Mouse (Mus musculus): ENCODE results near the gene Btnl10. TPM values are rescaled to one million over a fixed set of nuclear protein-coding genes. Genes with fewer than 3 reads are reported as not detected.

Gene Btnl10
- not detected for polyA plus RNA-seq (2012; fragmentation: generic; extraction: Trizol)

DNA sequence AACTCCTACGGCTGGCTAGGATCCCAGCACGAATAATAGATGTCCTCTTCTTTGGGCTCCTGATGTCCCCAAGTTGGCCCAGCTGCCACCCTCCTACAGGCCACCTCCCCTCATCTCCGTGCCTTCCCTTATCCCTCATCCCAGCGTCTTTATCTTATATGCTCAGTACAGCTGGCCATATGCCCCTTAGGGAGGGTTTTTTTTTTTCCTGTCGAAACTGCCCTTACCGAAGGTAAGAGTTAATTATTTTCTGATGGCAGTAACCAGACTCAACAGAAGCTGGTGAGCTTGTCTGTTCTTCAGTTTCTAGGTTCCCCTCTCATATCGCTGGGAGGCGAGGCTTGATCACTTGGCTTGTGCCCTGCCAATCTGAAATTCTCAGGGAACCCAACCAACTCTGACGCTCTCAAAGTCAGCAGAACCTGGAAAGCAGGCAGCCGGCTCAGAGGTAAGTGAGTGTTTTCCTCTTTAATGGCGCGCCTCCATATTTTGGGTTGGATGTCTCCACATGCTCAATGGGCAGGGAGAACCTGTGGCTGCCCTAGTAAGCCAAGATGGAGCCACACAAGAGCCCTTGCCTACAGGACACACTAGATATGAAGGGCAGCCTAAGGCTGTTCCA, at the start of gene Btnl10:
Gene Btnl10 (plus strand): TSS at position 164 of the 622 bp plus-strand sequence.
- H3K27me3 ChIP-seq (ENCODE audit: control insufficient read depth, insufficient read depth, insufficient read length), result peaks cover 20% of the 10 kb centered on the region
- H3K79me2 ChIP-seq (ENCODE audit: control insufficient read depth, insufficient read depth), result no peaks in the 10 kb centered on the region
- no peak within 1 kb of the TSS for H3K4me2 ChIP-seq (ENCODE audit: low read depth)
- no peaks in the 10 kb centered on the region for H3K36me3 ChIP-seq (ENCODE audit: control insufficient read depth, insufficient read depth)
- TF ChIP-seq MYOD1 (IDR thresholded peaks at IDR 0.05; ENCODE audit: control insufficient read depth in 1 of 3, insufficient read length in 2 of 3, low read depth in 2 of 3) (no peak), E2F4 (IDR thresholded peaks at IDR 0.05; ENCODE audit: insufficient read depth) (no peak), CEBPB (IDR thresholded peaks at IDR 0.05; ENCODE audit: insufficient read depth, poor library complexity, severe bottlenecking) (no peak), SRF (IDR thresholded peaks at IDR 0.05; ENCODE audit: control insufficient read depth, insufficient read length, low read depth) (no peak), REST (IDR thresholded peaks at IDR 0.05; ENCODE audit: insufficient read depth, insufficient read length) (no peak), TCF3 (IDR thresholded peaks at IDR 0.05; ENCODE audit: insufficient read length, low read depth) (no peak), MAX (IDR thresholded peaks at IDR 0.05; ENCODE audit: low read depth) (no peak), POLR2A (IDR thresholded peaks at IDR 0.05; ENCODE audit: insufficient read length, low read depth) (no peak), MYOG (IDR thresholded peaks at IDR 0.05; ENCODE audit: control insufficient read depth in 1 of 3, insufficient read depth in 1 of 3, insufficient read length in 2 of 3, low read depth in 2 of 3) (no peak), POLR2AphosphoS2 (IDR thresholded peaks at IDR 0.05; ENCODE audit: insufficient read length, low read depth) (no peak), TCF12 (IDR thresholded peaks at IDR 0.05; ENCODE audit: insufficient read depth, poor library complexity, severe bottlenecking) (no peak), USF1 (IDR thresholded peaks at IDR 0.05; ENCODE audit: low read depth) (no peak)
- H3ac ChIP-seq (ENCODE audit: control insufficient read depth, insufficient read length), result no peak within 1 kb of the TSS
- H3K4me3 ChIP-seq, result no peak within 1 kb of the TSS

DNA sequence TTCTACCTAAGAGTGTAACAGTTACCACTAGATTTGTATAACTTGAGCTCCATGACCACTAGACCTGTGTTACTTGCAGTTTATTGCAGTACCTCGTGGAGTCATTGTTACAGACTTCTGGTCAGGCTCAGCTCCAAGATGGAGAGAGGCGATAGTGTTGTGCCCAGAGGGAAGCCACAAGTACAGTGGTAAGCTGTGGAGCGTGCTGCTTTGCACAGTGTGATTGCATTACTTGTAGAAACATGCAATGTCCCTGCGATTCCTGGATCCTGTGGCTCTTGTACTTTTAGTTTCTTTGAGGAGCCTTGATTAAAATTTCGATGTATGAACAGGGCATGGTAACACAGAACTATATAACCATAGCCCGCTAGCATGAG, 49.8 kb upstream of the Btnl10 start:
- Histone ChIP-seq H3K27me3 (ENCODE audit: control insufficient read depth, insufficient read depth, insufficient read length) (no peaks in the 10 kb centered on the region), H3K79me2 (ENCODE audit: control insufficient read depth, insufficient read depth) (no peaks in the 10 kb centered on the region), H3K4me3 (peak overlapping the region; percentile 53), H3K36me3 (ENCODE audit: control insufficient read depth, insufficient read depth) (no peaks in the 10 kb centered on the region), H3ac (ENCODE audit: control insufficient read depth, insufficient read length) (peak overlapping the region; percentile 7), H3K4me2 (ENCODE audit: low read depth) (peak overlapping the region; percentile 79)
- TF ChIP-seq TCF12 (IDR thresholded peaks at IDR 0.05; ENCODE audit: insufficient read depth, poor library complexity, severe bottlenecking), result no peak
- no peak for TF ChIP-seq CEBPB (IDR thresholded peaks at IDR 0.05; ENCODE audit: insufficient read depth, poor library complexity, severe bottlenecking)
- no peak for TF ChIP-seq MYOG (IDR thresholded peaks at IDR 0.05; ENCODE audit: control insufficient read depth in 1 of 3, insufficient read depth in 1 of 3, insufficient read length in 2 of 3, low read depth in 2 of 3)
- no peak for TF ChIP-seq REST (IDR thresholded peaks at IDR 0.05; ENCODE audit: insufficient read depth, insufficient read length)
- TF ChIP-seq TCF3 (IDR thresholded peaks at IDR 0.05; ENCODE audit: insufficient read length, low read depth), result no peak

DNA sequence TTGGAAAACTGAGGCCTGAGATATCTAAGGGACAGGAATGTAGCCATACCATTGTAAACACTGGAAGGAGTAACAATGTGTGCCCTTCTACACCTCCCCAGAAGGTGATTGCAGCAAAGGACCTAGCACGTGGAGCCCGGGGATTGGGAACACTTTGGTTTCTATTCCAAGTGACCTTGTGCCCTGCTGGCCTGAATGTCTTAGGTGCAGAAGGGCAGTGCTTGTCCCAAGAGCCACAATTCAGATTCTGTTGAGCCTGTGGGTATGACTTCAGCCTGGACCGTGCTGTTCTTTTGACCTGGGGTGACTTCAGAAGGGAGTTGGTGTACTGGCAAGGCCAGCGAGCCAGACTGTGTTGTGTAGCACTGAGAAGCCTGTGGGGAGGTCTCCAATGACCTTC, 46.7 kb upstream of the Btnl10 start:
- Histone ChIP-seq H3K4me3 (no peak overlapping the region), H3ac (ENCODE audit: control insufficient read depth, insufficient read length) (no peak overlapping the region), H3K79me2 (ENCODE audit: control insufficient read depth, insufficient read depth) (no peaks in the 10 kb centered on the region), H3K36me3 (ENCODE audit: control insufficient read depth, insufficient read depth) (no peaks in the 10 kb centered on the region), H3K4me2 (ENCODE audit: low read depth) (no peak overlapping the region), H3K27me3 (ENCODE audit: control insufficient read depth, insufficient read depth, insufficient read length) (no peaks in the 10 kb centered on the region)
- TF ChIP-seq POLR2AphosphoS2 (IDR thresholded peaks at IDR 0.05; ENCODE audit: insufficient read length, low read depth), result no peak
- TF ChIP-seq MAX (IDR thresholded peaks at IDR 0.05; ENCODE audit: low read depth), result no peak
- no peak for TF ChIP-seq REST (IDR thresholded peaks at IDR 0.05; ENCODE audit: insufficient read depth, insufficient read length)
- no peak for TF ChIP-seq TCF3 (IDR thresholded peaks at IDR 0.05; ENCODE audit: insufficient read length, low read depth)
- no peak for TF ChIP-seq E2F4 (IDR thresholded peaks at IDR 0.05; ENCODE audit: insufficient read depth)
- TF ChIP-seq CEBPB (IDR thresholded peaks at IDR 0.05; ENCODE audit: insufficient read depth, poor library complexity, severe bottlenecking), result no peak
- no peak for TF ChIP-seq SRF (IDR thresholded peaks at IDR 0.05; ENCODE audit: control insufficient read depth, insufficient read length, low read depth)
- TF ChIP-seq TCF12 (IDR thresholded peaks at IDR 0.05; ENCODE audit: insufficient read depth, poor library complexity, severe bottlenecking), result no peak
- no peak for TF ChIP-seq POLR2A (IDR thresholded peaks at IDR 0.05; ENCODE audit: insufficient read length, low read depth)
- TF ChIP-seq MYOD1 (IDR thresholded peaks at IDR 0.05; ENCODE audit: control insufficient read depth in 1 of 3, insufficient read length in 2 of 3, low read depth in 2 of 3), result no peak
- TF ChIP-seq USF1 (IDR thresholded peaks at IDR 0.05; ENCODE audit: low read depth), result no peak
- TF ChIP-seq MYOG (IDR thresholded peaks at IDR 0.05; ENCODE audit: control insufficient read depth in 1 of 3, insufficient read depth in 1 of 3, insufficient read length in 2 of 3, low read depth in 2 of 3), result no peak

DNA sequence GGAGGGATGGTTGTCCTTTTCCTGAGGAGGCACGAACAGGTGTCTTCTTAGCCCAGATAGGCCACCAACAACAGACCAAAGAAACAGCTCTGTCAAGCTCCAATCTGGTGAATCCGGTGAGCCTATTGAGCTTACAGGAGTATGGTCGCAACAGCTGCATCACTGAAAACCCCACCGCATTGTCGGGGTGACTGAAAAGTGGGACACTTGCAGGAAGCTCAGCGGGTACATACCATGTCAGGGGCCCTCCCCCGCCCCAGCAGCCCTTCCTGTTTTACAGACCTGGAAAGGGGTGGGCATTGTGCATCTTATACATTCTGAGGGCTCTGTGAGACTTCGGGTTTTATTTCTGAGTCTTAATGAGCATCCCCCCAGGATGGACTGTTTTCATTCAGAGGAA, 34.0 kb upstream of the Btnl10 start:
- Histone ChIP-seq H3K79me2 (ENCODE audit: control insufficient read depth, insufficient read depth) (no peaks in the 10 kb centered on the region), H3K27me3 (ENCODE audit: control insufficient read depth, insufficient read depth, insufficient read length) (no peaks in the 10 kb centered on the region), H3K4me2 (ENCODE audit: low read depth) (no peak overlapping the region), H3K4me3 (no peak overlapping the region), H3ac (ENCODE audit: control insufficient read depth, insufficient read length) (no peak overlapping the region), H3K36me3 (ENCODE audit: control insufficient read depth, insufficient read depth) (peaks cover 3% of the 10 kb centered on the region)
- TF ChIP-seq REST (IDR thresholded peaks at IDR 0.05; ENCODE audit: insufficient read depth, insufficient read length), result no peak
- no peak for TF ChIP-seq POLR2AphosphoS2 (IDR thresholded peaks at IDR 0.05; ENCODE audit: insufficient read length, low read depth)
- no peak for TF ChIP-seq SRF (IDR thresholded peaks at IDR 0.05; ENCODE audit: control insufficient read depth, insufficient read length, low read depth)
- no peak for TF ChIP-seq MYOG (IDR thresholded peaks at IDR 0.05; ENCODE audit: control insufficient read depth in 1 of 3, insufficient read depth in 1 of 3, insufficient read length in 2 of 3, low read depth in 2 of 3)
- no peak for TF ChIP-seq TCF3 (IDR thresholded peaks at IDR 0.05; ENCODE audit: insufficient read length, low read depth)
- no peak for TF ChIP-seq USF1 (IDR thresholded peaks at IDR 0.05; ENCODE audit: low read depth)
- TF ChIP-seq MYOD1 (IDR thresholded peaks at IDR 0.05; ENCODE audit: control insufficient read depth in 1 of 3, insufficient read length in 2 of 3, low read depth in 2 of 3), result no peak
- TF ChIP-seq MAX (IDR thresholded peaks at IDR 0.05; ENCODE audit: low read depth), result no peak
- no peak for TF ChIP-seq POLR2A (IDR thresholded peaks at IDR 0.05; ENCODE audit: insufficient read length, low read depth)
- no peak for TF ChIP-seq TCF12 (IDR thresholded peaks at IDR 0.05; ENCODE audit: insufficient read depth, poor library complexity, severe bottlenecking)
- no peak for TF ChIP-seq CEBPB (IDR thresholded peaks at IDR 0.05; ENCODE audit: insufficient read depth, poor library complexity, severe bottlenecking)
- no peak for TF ChIP-seq E2F4 (IDR thresholded peaks at IDR 0.05; ENCODE audit: insufficient read depth)
